Mouse (Mus musculus): Measurements from ENCODE around the gene Brca1.

GRCm38 (mm10) chr11:101448274-101448746 is 103.4 kb downstream of the Brca1 start, which contains the start of gene Ifi35:
- TF ChIP-seq POLR2A (IDR thresholded peaks at IDR 0.05; ENCODE audit: borderline replicate concordance, low read depth, low read length), result no peak
- no peak for TF ChIP-seq CTCF (IDR thresholded peaks at IDR 0.05; ENCODE audit: low read depth, low read length)
